Mouse (Mus musculus): ENCODE results near the gene Lyrm9.

The Lyrm9 gene

DNA sequence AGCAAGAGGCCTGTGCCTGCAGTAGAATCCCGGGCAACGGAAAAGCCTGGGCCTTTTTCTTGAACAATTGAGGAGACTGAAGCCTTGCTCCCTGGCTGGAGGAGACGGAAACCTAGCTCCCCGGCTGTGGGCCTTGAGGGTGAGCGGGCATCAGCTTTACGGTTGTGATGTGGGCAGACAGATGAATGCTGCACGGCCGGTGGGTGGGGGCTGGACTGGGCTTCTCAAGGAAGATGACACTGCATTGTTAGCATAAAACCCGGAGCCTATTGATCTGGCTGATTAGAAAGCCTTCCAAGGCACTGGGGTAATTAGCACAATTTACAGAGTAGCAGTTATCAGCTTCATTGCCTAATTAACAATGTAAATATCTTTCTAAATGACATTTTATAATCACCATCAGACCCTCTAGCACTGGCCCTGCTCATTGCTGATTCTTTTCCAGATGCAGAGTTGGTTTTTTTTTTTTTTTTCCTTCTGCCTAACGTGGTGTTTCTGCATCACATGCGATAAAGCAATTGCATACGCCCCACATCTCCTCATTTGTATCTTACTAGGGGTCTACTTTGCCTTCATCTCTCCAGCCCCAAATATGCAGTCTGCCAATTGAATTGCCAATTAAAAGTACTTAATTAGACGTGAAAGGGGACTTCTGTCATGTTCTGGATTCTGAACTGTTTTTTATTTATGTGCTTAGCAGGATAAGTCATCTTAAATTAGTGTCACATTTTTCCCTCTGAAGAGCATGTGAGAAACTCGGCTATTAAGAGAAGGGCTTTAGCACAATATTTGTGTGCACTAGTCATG is 10.2 kb upstream of the Lyrm9 start:
- no peak for DNase-seq

DNA sequence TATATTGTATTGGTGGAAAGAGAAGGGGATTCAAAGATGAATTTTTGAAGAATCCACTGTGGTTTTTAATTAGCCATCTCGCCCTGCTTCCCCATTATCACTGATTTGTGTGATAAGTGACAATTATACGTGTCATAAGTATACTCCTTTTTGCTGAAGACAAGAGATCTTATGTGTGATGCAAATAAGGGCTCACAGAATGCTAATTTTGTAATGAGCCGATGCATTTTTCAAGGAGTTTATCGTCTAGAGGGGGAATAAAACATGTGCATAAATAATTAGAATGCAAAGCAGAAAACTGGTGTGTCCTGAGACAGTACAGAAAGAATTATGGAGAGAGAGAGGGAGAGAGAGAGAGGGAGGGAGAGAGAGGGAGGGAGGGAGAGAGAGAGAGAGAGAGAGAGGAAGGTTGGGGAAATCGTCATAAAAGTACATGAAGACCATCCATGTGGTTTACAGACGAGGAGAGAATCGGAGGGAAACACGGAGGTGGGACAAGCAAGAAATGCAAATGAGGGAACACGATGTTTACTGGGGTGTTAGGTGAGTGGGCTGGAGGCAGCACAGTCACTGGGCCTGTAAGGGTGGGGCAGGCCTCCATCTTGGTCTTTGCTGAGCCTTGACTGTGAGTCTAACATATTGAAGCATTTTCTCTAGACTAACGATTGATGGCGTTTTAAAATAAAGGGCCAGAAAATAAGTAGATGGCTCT is 8.9 kb upstream of the Lyrm9 start:
- no peak for DNase-seq

DNA sequence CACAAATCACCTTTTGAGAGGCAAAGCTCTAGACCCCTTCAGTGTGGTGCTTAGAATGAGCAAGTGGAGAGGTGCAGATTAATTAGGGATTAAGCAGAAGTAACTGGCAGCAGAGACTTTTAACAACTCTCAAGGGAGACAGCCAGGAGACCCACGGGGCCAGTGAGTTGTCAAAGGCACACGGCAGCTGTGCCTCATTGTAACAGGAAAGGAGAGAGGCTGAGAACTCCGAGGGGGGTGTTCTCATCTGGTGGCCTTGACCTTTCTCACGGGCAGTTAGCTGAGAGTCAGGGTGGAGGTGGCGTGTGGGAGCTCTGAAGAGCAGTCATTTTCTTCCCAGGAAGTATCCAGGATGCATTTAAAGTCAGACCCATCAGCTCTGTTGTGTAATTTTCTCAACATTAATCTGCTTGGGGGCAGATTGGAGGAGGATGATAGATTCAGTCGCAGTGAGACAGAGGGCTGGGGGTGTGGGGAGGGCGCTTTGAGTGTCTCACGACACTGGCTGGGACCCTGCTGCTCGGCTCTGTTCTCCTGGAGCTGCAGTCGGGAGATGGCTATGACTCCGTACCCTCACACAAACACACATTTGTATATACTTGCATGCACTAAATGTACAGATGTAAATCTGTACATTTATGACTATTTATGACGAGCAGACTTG is 5.9 kb upstream of the Lyrm9 start:
- DNase-seq = no peak

GRCm38 (mm10) chr11:78822792-78823498 is 3.4 kb upstream of the Lyrm9 start:
- DNase-seq = peak; percentile 65

GRCm38 (mm10) chr11:78827546-78827945 is 1.2 kb downstream of the Lyrm9 start:
- DNase-seq = no peak

GRCm38 (mm10) chr11:78828386-78828785 is 2.0 kb downstream of the Lyrm9 start:
- DNase-seq = no peak

DNA sequence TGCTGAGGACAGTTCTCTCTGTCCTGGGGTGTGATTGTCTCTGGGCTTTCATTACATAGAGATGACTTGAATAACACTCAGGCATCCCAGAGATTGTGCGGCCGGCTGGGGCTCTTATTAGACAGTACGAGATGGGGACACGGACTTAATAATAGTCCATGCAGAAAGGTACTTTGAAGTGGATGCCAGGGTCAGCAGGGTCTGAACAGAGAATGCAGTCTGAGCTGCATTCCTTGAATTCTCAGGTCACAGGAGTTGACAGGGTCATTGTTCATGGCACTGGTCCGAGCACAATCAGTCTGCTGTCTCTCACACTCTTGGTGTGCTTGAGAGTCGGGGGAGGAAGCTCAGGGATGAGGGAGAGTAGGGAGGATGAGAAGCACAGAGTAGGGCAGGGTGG is 3.0 kb downstream of the Lyrm9 start:
- DNase-seq = no peak

DNA sequence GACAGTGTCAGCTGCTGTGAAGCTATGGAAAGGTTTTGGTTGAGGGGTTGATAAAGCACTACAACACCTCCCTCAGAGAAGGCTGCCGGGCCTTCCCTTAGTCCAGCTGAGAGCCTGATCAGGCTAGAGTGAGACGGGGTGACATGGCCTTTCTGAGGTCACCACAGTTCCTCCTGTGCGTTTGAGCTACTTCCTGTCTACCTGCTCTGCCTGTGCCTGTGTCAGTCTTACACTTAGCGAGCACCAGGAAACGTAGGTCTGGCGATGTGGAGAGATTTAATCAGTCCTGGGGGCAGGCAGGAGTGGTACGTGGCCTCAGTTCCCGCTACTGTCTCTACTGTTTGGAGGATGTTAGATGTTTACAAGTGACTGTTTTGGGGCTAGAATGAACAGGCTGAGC is 3.8 kb downstream of the Lyrm9 start:
- DNase-seq = no peak

GRCm38 (mm10) chr11:78831716-78832115 is 5.3 kb downstream of the Lyrm9 start:
- DNase-seq = peak; percentile 52

GRCm38 (mm10) chr11:78832117-78832726 is 5.8 kb downstream of the Lyrm9 start:
- no peak for DNase-seq

DNA sequence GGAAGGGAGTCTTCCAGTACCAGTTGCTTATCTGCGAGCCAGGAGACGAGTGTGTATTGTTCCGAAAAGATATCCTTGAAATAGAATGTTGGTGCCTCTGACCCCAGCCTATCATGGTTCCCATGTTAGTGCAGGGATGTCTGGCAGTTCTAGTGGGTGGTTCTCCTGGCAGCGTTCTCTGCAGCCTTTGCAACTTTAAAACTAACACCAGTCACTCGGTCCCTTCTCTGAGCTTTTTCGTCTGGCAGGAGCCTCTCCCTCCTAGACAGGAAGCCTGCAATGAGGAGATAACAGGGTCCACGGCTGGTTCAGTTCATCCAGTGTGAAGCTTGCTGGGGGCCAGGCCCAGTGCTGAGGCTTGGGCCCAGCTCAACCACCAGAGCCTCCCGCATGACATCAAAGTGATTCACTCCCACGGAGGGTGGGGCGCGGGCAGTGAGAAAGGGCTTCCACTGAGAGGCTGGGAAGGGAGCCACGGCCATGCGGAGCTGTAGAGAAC is 6.5 kb downstream of the Lyrm9 start:
- no peak for DNase-seq

DNA sequence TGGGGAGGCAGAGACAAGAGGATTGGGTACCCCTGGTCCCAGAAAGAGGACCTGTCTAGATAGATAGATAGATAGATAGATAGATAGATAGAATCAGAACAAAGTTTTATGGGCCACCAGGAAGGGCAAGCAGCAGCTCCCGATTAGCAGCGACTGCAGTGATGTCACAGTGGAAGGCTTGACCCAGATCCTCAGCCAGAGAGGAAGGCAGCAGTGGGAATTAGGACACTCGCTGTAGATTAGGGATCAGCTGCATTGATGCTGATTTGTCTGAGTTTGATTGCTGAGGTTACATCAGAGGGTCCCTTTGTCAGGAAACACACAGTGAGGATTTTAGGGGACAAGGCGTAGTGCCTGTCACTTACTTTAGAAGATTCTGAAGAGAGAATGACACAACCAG is 10.1 kb downstream of the Lyrm9 start:
- no peak for DNase-seq

- peak; percentile 74 for DNase-seq
Observed at GRCm38 (mm10) chr11:78837989-78838388, 11.6 kb downstream of the Lyrm9 start.

DNA sequence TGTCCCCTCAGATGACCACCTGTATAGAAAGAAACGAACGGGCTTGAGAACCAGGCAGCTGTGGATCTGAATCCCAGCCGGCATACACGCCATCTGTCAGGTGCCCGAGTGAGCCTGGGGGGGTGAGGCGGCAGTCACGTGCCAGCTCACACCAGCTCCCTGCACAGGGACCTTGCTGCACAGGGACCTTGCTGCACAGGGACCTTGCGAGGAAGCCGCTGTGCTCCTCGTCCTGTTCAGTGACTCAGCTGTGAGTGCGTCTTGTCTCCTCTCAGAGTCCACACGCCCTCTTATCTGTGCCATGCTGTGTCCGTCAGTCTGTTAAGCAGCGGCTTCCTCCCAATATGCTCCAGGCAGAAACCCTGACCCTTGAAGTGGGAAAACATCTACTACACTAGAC is 13.1 kb downstream of the Lyrm9 start:
- DNase-seq = no peak

DNA sequence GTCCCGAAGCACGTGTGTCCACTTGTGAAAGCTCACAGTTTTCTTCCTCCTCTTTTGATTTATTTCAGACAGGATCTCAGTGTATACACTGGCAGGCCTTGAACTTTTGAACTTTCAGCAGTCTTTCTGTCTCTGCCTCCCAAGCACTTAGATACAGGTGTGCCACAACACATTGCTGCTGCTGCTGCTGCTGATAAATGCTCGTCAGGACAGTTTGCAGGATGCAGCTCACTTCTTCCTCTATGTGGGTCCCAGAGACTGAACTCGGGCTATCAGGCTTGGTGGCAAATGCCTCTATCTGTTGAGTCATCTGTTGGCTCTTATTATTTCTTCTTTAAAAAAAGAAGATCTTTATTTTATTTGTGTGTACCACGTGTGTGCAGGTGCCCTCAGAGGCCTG is 13.8 kb downstream of the Lyrm9 start:
- DNase-seq = no peak

- DNase-seq = no peak
Observed at GRCm38 (mm10) chr11:78841987-78842386, 15.6 kb downstream of the Lyrm9 start.

GRCm38 (mm10) chr11:78846620-78847019 is 20.2 kb downstream of the Lyrm9 start:
- DNase-seq = no peak

DNA sequence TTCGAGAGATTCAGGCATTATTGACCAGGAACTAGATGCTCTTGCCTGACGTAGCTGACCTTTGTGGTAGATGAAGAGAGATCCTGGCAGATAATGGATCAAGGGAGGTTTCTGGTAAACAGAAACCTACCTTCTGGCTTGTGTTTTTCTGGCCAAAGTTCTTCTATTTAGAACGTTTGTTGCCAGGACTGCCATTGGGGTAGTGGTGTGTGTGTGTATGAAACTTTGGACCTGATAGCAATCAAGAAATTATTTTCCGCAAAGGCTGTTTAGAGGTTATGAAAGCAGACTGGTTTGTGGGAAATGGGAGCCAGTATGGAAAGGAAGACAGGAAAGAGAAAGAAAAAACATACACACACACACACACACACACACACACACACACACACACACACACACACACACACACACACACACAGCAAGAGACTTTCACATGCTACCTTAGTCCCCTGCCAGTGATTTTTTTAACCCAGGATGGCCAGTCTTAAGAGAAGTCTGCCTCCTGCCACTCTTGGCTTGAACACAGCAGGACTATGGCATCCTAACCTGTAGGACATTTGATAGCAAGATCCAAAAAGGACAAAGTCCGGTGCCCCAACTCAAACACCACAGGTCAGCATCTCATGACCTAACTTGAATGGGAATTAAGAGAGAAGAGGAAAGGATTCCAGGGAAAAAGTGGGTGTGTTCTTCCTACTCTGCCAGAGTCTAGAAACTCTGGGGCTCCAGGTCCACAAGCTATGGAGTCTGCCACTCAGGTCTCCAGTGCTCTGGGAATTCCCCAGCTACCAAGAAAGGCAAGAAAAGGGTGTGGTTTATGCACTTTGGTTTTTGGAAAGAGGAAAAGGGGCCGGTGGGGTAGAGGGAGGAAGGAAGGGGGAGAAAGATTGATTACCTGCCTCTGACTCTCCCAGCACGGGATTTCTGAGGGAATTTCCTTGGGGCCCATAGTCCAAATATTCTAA is 21.8 kb downstream of the Lyrm9 start:
- no peak for DNase-seq

- no peak for DNase-seq
Observed at GRCm38 (mm10) chr11:78849859-78850258, 23.5 kb downstream of the Lyrm9 start.

DNA sequence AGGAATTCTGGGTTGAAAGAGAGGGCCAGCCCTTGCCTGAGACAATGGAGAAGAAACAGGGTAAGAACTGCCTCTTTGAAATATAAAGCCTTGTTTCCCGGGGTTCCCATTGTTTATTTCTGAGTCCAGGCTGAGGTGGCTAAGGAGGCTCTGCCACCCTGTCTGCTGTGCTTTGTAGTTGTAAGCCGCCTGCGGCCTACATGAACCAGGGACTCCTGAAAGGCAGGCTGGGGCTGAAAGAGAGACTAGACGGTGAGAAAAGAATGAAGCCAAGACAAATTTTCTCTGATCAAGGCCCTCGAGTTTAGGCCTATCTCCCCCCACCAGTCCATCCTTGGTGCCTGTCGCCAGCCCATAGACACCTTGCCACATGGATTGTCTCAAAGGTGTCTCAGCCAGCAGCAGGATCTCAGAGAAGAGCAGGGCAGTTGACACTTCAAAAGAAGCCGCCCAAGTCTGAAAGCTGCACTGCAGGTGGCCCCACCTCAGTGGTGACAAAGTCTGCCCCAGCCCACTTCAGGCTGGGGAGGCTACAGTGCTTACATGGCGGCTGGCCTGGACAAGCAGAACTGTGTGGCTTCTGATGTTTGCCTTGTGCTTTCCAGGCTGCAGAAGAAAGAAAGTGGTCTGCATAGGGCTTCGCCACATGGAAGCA is 25.0 kb downstream of the Lyrm9 start:
- no peak for DNase-seq

- DNase-seq = no peak
Observed at GRCm38 (mm10) chr11:78851871-78852265, 25.5 kb downstream of the Lyrm9 start.

Data from right cerebral cortex, postnatal 4 days (tissue).